Mouse (Mus musculus): ENCODE data around the gene As3mt.

The As3mt gene

DNA sequence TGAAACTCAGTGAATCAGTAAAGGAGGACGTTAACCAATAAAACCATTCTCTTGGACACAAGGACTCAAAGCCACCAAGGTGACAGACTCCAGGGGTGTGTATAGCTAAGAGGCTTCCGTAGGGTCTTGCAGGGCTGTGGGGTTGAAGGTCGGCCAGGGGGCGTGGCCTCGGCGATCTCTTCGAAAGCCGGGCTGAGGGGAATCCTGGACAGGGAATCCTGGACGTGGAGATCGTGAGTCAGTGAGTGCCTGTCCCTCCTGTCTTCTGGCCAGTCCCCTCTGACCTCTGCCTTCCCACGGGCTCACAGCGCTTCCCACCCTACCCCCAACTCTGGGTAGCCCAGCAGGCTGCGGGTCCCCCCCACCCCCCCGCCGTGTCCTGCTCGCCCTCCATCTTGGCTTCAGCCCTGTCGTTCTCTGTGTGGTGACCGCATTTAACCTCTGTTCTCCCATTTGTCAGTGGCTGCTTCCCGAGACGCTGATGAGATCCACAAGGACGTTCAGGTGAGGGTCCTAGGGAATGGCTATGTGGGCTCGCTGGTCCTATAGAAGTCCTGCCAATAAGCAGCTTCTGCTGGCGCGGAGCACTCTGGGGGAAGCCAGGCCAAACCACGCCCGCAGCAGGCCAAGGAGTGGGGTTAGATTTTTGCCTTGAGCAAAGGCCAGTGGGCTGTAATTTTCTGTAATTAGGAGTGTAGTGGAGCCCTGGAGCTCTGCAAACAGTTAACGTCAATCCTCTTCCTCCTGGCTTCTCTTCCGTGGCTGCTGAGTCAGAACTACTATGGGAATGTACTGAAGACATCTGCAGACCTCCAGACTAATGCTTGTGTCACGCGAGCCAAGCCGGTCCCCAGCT, at the start of gene As3mt:
Gene As3mt, plus strand, starts transcription at position 163 of the 856 bp plus-strand sequence.
- peak; percentile 56 for DNase-seq (ENCODE audit: low spot score)

GRCm38 (mm10) chr19:46658348-46658747, 48.9 kb upstream of the As3mt start:
- DNase-seq (ENCODE audit: low spot score): no peak

DNA sequence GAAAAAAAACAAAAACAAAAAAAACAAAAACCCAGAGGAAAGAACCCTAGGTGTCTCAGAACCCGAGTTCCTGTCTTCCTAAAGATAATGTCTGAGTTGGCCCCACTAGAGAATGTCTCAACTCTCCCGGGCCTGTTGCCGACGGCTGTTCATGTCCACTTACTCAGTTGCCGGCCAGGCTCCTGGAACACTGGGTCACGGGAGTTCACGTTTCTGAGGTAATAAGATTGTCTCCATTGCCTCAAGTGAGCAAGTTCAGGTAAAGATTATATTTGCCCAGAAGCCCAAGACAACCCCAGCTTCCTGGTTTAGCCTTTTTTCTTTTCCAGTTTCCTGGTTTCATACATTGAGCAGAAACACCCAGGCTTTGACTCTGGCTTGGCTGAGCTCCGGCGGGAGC, 48.4 kb upstream of the As3mt start:
- DNase-seq (ENCODE audit: low spot score): no peak

DNA sequence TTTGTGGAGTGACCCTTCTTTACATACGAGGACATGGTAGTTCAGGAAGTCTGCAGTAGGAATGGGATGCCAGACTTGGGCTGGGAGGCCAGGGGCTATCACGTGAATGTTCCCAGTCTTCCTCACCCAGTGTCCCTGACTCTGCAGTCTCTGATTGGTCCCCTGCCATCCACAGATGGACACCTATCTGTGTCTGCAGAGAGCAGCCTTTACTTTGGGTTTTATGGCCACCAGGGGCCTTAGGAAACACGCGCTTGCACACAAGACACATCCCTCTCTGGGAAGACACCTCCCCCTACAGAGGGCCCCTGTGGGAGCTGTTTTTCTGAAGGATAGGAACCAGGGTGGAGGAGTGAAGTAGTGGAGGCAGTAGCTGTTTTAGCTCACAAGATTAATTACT, 45.7 kb upstream of the As3mt start:
- DNase-seq (ENCODE audit: low spot score): no peak

- no peak for DNase-seq (ENCODE audit: low spot score)
Measured at GRCm38 (mm10) chr19:46662214-46662613, 45.0 kb upstream of the As3mt start.

- no peak for DNase-seq (ENCODE audit: low spot score)
Measured at GRCm38 (mm10) chr19:46662784-46663183, 44.5 kb upstream of the As3mt start.

GRCm38 (mm10) chr19:46665474-46665873, 41.8 kb upstream of the As3mt start:
- no peak for DNase-seq (ENCODE audit: low spot score)

GRCm38 (mm10) chr19:46667300-46667699, 40.0 kb upstream of the As3mt start:
- no peak for DNase-seq (ENCODE audit: low spot score)

- DNase-seq (ENCODE audit: low spot score): no peak
Measured at GRCm38 (mm10) chr19:46668263-46668662, 39.0 kb upstream of the As3mt start.

GRCm38 (mm10) chr19:46669802-46670201, 37.5 kb upstream of the As3mt start:
- no peak for DNase-seq (ENCODE audit: low spot score)

- peak; percentile 61 for DNase-seq (ENCODE audit: low spot score)
Measured at GRCm38 (mm10) chr19:46670691-46671090, 36.6 kb upstream of the As3mt start.

DNA sequence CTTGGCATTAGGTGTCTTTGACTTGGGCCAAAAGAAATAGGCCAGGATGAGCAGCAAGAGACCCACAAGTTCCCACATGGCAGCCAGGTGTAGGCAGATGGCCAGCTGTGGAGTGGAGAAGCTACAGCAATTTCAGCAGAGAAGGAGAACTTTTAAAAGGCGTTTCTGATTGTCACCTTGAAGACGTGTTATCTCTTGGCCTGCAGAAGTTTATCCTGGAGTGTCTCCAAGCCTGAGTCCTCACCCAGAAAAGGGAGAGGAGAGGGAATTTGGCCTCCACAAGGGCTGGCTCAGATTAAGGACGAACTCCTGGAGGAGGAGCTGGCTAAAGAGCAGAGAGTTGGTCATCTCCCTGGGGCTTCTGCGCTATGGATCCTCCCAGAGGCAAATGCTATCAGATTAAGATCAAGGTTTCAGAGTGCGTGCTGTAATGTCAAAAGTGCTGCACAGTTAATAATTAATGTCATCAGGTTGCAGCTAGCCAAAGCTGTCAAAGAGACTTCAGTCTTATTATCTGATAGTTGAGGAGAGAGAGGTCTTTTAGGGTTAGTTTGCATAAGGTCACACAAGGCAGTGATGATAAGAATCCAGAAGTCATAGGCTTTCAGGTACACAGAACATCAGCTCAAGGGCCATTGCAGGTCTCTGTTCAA, 34.4 kb upstream of the As3mt start, which contains the start of gene Cyp17a1:
Gene Cyp17a1, minus strand, starts transcription at position 407 of the 653 bp plus-strand sequence.
- no peak for DNase-seq (ENCODE audit: low spot score)

GRCm38 (mm10) chr19:46675641-46676040, 31.6 kb upstream of the As3mt start:
- DNase-seq (ENCODE audit: low spot score): no peak

DNA sequence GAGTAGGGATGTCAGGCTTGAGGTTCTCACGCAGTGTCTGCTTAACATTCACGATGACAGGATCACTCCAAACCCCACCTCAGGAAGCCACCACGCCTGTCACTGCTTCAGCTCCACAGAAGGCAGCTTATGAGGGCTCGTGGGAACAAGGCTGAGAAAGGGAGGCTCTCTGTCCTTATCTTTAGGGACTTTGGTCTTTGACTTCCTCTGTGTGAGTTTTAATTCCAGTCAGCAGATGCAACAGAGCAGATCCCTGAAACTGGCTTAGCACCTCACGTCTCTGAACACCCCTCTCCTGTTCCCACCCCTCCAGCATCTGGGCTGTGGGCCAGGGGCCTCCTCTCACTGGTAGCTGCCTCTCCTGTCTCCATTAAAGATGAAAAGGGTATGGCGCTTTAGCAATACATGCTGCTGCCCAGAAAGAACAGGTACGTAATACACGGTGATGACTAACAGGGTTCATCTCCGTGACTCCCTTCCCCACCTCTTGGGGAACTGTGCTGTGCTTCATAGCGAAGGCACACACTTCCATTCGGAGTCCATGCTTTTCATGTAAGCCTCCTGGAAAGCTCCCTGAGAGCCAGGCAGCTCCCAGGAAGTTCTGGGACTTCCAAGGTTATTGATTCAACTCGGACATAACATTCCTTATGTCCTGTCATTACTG, 27.4 kb upstream of the As3mt start:
- DNase-seq (ENCODE audit: low spot score): no peak

- peak; percentile 70 for DNase-seq (ENCODE audit: low spot score)
Measured at GRCm38 (mm10) chr19:46689460-46690372, 17.5 kb upstream of the As3mt start, which contains the start of gene Borcs7. TSS of gene Borcs7 (plus strand) at chr19:46689906.

- no peak for DNase-seq (ENCODE audit: low spot score)
Measured at GRCm38 (mm10) chr19:46690387-46690786, 16.9 kb upstream of the As3mt start.

DNA sequence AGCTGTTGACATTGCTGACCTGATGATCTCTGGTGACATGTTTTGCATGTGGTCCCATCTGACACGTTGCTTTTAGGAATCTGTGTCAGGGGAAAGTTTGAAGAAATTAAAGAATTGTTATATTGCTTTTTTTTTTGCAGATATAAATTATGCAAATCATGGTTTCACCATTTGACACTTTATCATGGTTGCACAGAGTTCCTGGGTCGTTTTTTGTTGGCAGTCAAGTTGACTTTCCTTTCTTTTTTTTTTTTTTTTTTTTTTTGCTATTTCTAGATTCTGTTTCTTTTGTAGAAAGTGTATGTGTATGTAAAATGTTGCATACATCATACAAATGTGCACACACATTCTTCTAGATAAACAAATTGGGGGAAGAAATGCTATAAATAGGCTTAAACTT, 16.2 kb upstream of the As3mt start:
- no peak for DNase-seq (ENCODE audit: low spot score)

- DNase-seq (ENCODE audit: low spot score): no peak
Measured at GRCm38 (mm10) chr19:46693146-46693545, 14.1 kb upstream of the As3mt start.

DNA sequence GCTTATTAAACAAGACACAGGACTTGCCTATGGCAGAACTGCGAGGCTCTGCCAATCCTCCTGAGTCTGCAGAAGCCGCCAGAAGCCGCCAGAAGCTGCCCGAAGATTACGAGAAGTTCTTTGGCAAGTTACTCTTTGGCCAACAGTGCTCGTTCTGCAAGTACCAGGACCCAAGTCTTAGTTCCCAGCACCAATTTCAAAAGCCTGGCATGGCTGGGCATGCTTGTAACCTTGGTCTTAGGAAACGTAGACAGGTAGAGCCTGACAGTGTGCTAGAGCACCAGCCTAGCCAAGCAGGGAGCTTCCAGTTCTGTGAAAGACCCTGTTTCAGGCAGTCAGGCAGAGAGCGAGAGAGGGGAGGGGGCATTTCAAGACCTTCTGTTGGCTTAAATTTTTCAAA, 10.8 kb upstream of the As3mt start:
- DNase-seq (ENCODE audit: low spot score): no peak

- DNase-seq (ENCODE audit: low spot score): no peak
Measured at GRCm38 (mm10) chr19:46696943-46697342, 10.3 kb upstream of the As3mt start.

DNA sequence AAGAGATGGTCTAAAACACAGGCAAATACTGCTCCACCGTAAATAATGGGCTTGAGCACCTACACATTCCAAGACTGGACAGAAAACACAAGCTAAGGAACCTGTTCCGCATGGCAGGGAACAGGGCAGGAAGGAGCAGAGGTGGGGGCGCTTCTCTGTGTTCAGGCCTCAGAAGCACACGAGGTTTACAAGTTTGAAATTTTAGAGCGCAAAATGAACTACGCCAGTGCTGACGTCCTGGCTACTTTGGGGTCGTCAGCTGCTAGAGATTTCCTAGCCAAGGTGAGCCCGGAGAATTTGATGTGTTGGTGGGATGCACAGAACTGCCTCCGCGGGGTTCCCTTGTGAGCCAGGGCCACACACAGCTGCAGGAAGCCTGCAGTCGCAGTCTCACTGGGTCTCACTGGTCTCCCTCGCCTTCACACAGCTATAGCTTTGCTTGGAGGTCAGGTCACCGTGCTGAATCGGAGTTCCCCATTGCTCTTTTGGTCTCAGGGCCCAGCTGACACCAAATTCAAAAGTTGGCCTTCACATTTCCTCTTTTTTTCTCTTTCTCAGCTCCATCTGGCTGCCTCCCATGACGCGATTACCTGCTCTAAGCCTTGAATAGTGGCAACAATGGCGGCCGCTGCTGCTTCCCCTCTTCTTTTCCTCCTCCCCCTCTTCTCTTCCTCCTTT, 9.3 kb upstream of the As3mt start:
- no peak for DNase-seq (ENCODE audit: low spot score)

Measured in ovary, postnatal 14 days (tissue).